Mouse (Mus musculus) E14TG2a.4 (cell line): ENCODE results near the gene Ambra1.
A peak's percentile ranks its signal among the peaks of the same experiment; 100 is the strongest.

Experiments used
- H3K27me3 ChIP-seq: 2 replicates; pipeline ENCODE4 v1.6.1; 2014; ENCODE audit warnings: low read length, control low read depth; ENCODE audit not compliant: insufficient read depth
- H3K36me3 ChIP-seq: 2 replicates; pipeline ENCODE4 v1.6.1; 2014; ENCODE audit warnings: low read length, control low read depth; ENCODE audit not compliant: insufficient read depth
- H3K4me1 ChIP-seq: replicated peaks from 2 replicates; pipeline ENCODE4 v1.6.1; 2014; ENCODE audit warnings: low read depth, low read length, control low read depth
- H3K4me3 ChIP-seq: replicated peaks from 2 replicates; pipeline ENCODE4 v1.5.1; 2014; ENCODE audit warnings: mild to moderate bottlenecking, low read length
- H3K9me3 ChIP-seq: 2 replicates; pipeline ENCODE4 v1.6.1; 2014; ENCODE audit warnings: low read length, control low read depth
- CTCF ChIP-seq: conservative IDR thresholded peaks from 2 replicates; pipeline ENCODE4 v1.5.1; 2014; ENCODE audit warnings: low read length
- NANOG ChIP-seq: IDR thresholded peaks from 2 replicates; pipeline ENCODE4 v1.6.1; 2014; ENCODE audit warnings: borderline replicate concordance, low read length, mixed read lengths
- POU5F1 ChIP-seq: IDR thresholded peaks from 2 replicates; pipeline ENCODE4 v1.6.1; 2014; ENCODE audit warnings: low read length, borderline replicate concordance

Gene Ambra1

GRCm38 (mm10) chr2:91729971-91730821, at the start of gene Ambra1:
Gene Ambra1 (plus strand): TSS chr2:91730134.
- Histone ChIP-seq H3K36me3 (no peaks in the 10 kb centered on the region), H3K4me1 (peaks cover 42% of the 10 kb centered on the region), H3K4me3 (peak within 1 kb of the TSS; percentile 97), H3K27me3 (peaks cover 4% of the 10 kb centered on the region; the same call in 1 of the 2 replicates), H3K9me3 (no peaks in the 10 kb centered on the region)
- TF ChIP-seq CTCF, result no peak
- no peak for TF ChIP-seq POU5F1
- no peak for TF ChIP-seq NANOG

DNA sequence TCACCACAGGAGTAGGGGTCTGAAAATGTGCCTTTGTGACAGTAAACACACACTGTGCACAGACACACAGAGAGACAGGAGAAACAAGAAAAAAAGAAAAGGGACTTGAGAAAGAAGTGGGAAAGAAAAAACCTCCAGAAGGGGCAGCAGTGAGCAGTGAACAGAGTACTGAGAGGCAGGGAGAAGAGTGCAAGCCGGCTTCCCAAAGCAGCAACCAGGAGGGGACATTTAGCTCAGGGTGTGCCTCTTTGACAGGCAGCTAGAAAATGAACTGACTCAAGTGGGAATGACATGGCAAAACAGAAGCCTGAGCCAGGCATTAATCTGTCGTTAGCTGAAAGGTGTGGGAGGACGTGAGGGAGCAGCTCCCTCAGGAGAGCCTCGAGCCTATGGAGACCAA, 47.1 kb upstream of the Ambra1 start:
- TF ChIP-seq NANOG (no peak), CTCF (peak; percentile 58)
- Histone ChIP-seq H3K4me1 (peaks cover 31% of the 10 kb centered on the region), H3K4me3 (no peak overlapping the region), H3K36me3 (peaks cover 99% of the 10 kb centered on the region), H3K27me3 (no peaks in the 10 kb centered on the region), H3K9me3 (no peaks in the 10 kb centered on the region)

GRCm38 (mm10) chr2:91683919-91684318, 46.0 kb upstream of the Ambra1 start:
- H3K4me1 ChIP-seq, result peaks cover 33% of the 10 kb centered on the region
- H3K36me3 ChIP-seq, result peaks cover 99% of the 10 kb centered on the region
- no peak for TF ChIP-seq NANOG
- no peak for TF ChIP-seq POU5F1
- TF ChIP-seq CTCF, result no peak
- no peaks in the 10 kb centered on the region for H3K27me3 ChIP-seq
- no peak overlapping the region for H3K4me3 ChIP-seq
- H3K9me3 ChIP-seq, result no peaks in the 10 kb centered on the region

DNA sequence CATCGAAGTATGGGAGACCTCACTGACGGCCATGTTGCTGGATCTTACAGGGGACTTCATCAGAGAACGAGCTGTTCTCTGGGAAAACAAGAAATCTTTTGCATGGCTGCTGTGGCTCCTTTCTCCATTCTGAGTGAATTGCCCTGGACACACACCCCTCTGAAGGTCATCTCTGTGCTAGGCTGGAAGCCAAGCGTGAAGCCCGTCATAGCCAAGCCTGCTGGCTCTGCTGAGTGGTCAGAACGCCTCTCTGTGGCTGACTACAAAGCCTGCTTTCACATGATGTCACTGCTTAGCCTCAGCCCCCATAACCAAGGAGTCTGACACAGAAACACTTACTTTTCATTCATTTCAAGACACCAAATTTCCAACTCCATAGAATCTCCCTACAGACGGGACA, 40.5 kb upstream of the Ambra1 start:
- peaks cover 94% of the 10 kb centered on the region for H3K36me3 ChIP-seq
- TF ChIP-seq POU5F1 (no peak), NANOG (no peak), CTCF (no peak)
- no peak overlapping the region for H3K4me3 ChIP-seq
- H3K4me1 ChIP-seq, result peaks cover 28% of the 10 kb centered on the region
- H3K9me3 ChIP-seq, result no peaks in the 10 kb centered on the region
- H3K27me3 ChIP-seq, result no peaks in the 10 kb centered on the region

DNA sequence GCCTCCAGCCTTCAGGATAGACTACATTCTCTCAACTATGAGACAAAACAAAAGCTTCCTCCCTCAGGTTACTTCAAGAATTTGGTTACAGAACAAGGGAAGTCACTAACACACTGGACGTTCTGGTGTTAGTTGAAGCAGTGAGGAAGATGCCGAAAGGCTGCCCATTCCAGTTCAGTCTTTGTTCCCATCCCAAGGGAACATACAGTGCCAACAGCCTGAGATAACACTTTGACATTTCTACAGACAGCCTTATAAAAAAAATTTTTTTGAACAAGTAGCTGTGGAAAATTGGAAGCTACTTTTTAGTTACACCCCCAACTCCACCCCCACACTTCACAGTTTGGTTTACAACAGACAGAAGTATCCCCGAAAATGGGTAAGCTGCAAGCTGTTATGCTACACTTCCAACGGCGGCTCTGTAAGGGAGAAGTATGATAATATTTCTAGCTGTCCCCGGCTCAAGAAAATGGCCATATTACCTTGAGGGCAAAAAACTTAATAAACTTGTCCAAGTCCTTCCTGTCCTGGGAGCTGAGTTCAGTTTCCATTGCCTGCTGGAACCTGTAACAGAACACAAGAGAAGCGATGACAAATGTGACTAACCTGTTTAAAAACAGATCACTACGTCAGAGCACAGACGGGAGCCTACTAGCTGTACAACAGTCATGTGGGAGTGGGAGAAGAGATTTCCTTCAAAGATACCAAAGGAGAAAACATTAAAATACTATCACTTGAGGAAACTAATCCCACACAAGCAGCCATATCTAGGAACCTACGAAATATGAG, 34.3 kb upstream of the Ambra1 start:
- TF ChIP-seq CTCF (no peak), POU5F1 (no peak), NANOG (no peak)
- Histone ChIP-seq H3K4me3 (no peak overlapping the region), H3K9me3 (no peaks in the 10 kb centered on the region), H3K27me3 (no peaks in the 10 kb centered on the region), H3K36me3 (peaks cover 60% of the 10 kb centered on the region), H3K4me1 (peaks cover 12% of the 10 kb centered on the region)

- TF ChIP-seq NANOG (no peak), CTCF (no peak), POU5F1 (no peak)
- no peak overlapping the region for H3K4me3 ChIP-seq
- no peaks in the 10 kb centered on the region for H3K9me3 ChIP-seq
- H3K36me3 ChIP-seq, result peaks cover 57% of the 10 kb centered on the region
- H3K4me1 ChIP-seq, result peaks cover 10% of the 10 kb centered on the region
- no peaks in the 10 kb centered on the region for H3K27me3 ChIP-seq
These were observed 33.7 kb upstream of the Ambra1 start for GRCm38 (mm10) chr2:91696225-91696590.

DNA sequence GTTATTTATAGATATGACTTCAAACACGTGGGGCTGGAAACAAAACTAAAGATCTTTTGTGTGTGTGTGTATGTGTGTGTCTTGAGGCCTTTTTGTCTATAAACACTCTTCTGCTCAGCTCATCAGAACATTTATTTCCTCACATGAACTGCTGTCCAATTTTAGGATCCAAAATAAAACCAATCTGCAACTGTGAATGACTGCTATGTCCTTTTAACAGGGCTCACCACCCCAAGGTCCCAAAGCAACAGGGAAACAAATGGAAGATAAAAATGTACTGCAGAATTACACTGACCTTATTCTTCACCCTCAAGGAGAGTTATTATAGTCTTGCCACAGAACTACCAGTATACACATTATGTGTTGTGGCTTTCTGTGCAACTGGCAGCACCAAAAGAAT, 30.7 kb upstream of the Ambra1 start:
- peaks cover 29% of the 10 kb centered on the region for H3K4me1 ChIP-seq
- no peaks in the 10 kb centered on the region for H3K9me3 ChIP-seq
- H3K36me3 ChIP-seq, result peaks cover 38% of the 10 kb centered on the region
- TF ChIP-seq CTCF (no peak), POU5F1 (no peak), NANOG (no peak)
- H3K4me3 ChIP-seq, result no peak overlapping the region
- H3K27me3 ChIP-seq, result no peaks in the 10 kb centered on the region

DNA sequence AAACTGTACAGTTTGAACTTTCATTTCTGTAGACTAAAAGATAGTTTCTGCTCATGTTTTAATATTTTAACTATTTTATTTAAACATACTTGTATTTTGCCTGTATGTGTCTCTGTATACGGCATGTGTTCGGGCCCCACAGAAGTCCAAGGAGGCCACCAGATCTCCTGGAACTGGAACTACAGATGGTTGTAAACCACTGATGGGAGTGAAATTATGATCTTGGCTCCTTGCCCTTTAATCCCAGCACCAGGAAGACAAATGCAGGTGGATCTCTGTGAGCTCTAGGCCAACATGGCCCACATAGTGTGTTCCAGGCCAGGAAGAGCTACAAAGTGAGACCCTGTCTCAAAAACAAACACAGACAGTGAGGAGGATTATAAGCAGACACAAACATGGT, 28.6 kb upstream of the Ambra1 start:
- Histone ChIP-seq H3K4me3 (no peak overlapping the region), H3K9me3 (no peaks in the 10 kb centered on the region), H3K36me3 (peaks cover 17% of the 10 kb centered on the region), H3K27me3 (no peaks in the 10 kb centered on the region), H3K4me1 (peaks cover 48% of the 10 kb centered on the region)
- no peak for TF ChIP-seq NANOG
- TF ChIP-seq POU5F1, result no peak
- no peak for TF ChIP-seq CTCF

DNA sequence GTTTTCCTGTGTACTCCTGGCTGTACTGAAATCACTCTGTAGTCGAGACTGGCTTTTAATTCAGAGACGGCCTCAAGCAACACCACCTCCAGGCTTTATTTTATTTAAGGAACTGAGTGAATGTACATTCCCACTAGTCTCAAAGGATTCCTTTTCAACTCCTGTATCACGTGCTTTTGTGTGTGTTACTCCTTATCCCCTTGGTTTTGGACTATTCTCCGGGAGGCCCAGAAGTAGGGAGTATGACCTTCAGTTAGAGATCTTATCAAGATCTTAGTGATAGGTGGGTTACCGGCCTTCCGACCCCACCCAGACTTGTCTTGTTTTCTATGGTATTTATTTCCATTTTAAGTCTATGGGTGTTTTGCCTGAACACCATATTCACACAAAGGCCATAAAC, 24.2 kb upstream of the Ambra1 start:
- Histone ChIP-seq H3K4me3 (peak overlapping the region; percentile 32), H3K36me3 (peaks cover 7% of the 10 kb centered on the region), H3K9me3 (no peaks in the 10 kb centered on the region), H3K4me1 (peaks cover 71% of the 10 kb centered on the region), H3K27me3 (no peaks in the 10 kb centered on the region)
- no peak for TF ChIP-seq CTCF
- no peak for TF ChIP-seq POU5F1
- TF ChIP-seq NANOG, result no peak
